Mouse (Mus musculus): ENCODE results near the gene Dmc1.
A peak's percentile ranks its signal among the peaks of the same experiment; 100 is the strongest.

Dmc1 gene

DNA sequence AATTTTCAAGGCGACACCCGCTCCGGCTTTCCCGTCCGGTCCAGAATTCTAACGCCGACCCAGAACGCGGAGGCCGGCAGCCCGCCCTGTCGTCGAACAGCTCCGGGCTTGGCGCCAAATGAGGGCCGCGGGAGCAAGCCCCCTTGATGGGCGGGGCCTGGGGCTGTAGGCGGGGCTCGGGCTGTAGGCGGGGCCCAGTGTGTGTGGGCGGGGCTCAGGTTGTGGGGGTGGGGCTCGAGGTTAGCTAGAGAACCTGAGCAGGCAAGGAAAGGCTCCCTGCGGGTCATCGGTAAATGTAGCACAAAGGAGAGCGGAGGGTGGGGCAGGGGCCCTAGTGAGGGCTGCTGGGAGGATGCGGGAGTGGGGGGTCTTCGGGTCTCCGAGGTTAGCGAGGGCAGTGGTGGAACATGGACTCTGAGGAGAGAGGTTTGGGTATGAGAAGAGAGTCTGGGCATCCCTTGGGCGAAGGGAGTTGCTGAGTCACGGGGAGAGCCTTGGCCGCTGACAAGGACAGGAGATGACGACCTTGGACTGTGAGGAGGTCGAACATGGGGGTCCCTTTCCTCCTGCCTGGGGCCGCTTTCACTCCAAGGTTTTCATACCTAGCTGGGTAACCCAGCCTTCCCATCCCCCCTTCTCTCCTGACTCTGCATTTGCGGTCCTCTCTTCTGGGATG, at the start of gene Dmc1:
TSS of gene Dmc1 (minus strand) at position 120 of the 676 bp plus-strand sequence.
- peak; percentile 66 for DNase-seq

DNA sequence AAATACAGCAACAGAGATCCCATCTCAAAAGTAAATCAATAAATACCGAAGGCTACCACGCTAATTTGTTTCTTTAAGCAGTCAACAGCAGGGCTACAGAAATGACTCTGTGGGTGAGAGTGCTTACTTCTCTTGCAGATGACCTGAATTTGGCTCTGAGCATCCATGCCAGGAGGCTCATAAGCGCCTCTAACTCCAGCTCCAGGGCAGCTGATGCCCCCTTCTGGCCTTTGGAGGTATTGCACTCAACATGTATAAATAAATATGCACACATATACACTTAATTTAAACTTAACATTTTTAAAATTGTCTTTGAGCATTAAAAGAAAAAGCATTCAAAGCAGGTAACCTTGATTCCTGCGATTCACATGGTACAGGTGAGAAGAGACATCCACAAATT, 46.6 kb upstream of the Dmc1 start:
- peak; percentile 21 for DNase-seq

- DNase-seq: peak; percentile 30
These were observed 45.7 kb upstream of the Dmc1 start for GRCm38 (mm10) chr15:79650569-79650968.

GRCm38 (mm10) chr15:79648130-79648529, 43.2 kb upstream of the Dmc1 start:
- no peak for DNase-seq

GRCm38 (mm10) chr15:79645483-79645882, 40.6 kb upstream of the Dmc1 start:
- no peak for DNase-seq

DNA sequence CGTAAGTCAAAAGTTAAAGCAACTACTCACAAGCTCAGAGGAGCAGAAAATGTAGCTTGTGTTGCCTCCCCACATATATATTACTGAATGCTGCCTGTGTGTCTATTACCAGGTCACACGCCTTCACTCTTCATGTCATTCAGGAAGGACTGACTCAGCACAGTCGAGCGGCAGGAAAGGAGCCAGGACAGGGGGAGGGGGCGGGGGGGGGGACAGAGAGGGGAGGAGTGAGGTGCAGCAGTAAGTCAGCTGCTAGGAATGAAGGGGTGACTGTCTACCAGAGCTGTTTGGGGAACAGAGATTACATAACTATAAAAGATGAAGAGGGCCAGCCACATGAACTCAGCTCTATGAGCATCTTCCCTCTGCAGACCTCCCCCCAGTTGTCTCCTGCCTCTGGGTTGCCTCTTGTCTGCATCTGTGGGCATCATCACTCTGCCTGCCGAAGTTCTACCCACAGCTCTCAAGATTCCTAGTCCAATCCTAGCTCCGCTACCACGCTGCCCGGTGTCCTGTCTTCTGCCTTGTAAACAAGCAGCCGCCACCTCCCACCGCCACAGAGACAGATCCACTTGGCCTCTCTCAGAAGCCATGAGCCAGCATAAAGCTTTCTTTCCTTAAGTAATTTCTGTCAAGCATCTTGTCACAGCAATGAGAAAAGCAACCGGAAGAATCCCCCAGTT, 36.4 kb upstream of the Dmc1 start:
- DNase-seq: no peak

- DNase-seq: no peak
These were observed 25.6 kb upstream of the Dmc1 start for GRCm38 (mm10) chr15:79630471-79630870.

- peak; percentile 28 for DNase-seq
These were observed 15.0 kb upstream of the Dmc1 start for GRCm38 (mm10) chr15:79619770-79620414.

DNA sequence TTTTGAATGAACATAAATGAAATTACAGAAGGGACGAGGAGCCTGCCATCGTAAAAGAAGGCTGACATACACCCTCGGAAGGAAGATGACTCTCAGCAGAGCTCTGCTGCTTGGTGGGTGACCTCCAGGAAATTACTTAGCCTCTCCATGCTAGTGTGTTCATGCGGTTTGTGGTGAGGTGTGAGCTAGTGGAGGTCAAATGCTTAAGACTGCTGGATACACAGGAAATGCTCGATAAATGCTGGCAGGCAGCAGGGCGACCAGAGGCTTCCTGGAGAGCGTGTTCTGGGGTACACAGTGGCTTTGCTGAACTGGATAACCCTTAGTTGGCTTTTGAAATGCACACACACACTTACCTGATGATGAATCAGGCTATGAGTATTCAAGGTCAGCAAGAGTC, 13.5 kb upstream of the Dmc1 start:
- DNase-seq: no peak

DNA sequence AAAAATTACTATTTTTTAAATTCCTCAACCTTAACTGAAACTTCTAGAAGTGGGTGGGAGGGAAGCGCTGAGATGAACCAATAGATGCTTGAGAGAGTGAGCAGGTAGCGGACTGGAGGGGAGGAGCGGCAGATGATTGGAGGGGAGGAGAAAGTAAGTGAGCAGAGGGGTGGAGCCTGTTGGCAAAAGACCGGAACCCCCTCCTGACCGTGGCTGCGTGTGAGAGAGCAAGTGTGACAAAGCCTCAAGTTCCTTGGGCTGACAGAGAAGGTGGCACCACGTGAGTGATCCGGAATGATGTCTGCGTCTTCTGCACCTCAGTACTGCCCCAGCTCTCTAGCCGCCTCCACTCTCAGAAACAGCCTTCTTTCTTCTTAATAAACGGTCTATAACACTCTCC, 12.2 kb upstream of the Dmc1 start:
- no peak for DNase-seq

DNA sequence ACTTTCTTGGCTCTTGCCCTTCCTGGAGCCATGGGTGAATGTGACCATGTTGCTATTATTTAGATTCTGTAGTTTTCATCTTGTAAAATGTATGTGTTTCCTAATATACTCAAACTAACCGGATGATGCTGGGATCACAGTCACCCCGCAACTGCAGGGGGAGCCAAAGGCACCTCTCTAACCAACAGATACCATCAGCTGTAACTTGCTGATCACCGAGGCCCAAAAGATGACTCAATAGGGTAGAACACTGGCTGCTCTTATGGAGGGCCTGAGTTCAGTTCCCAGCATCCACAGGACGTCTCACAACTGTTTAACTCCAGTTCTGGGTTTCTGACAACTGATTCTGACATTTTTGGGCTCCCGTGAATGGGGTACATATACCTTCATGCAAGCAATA, 11.8 kb upstream of the Dmc1 start:
- no peak for DNase-seq

GRCm38 (mm10) chr15:79615501-79615900, 10.6 kb upstream of the Dmc1 start:
- no peak for DNase-seq

- DNase-seq: no peak
These were observed 4.3 kb upstream of the Dmc1 start for GRCm38 (mm10) chr15:79609226-79609625.

DNA sequence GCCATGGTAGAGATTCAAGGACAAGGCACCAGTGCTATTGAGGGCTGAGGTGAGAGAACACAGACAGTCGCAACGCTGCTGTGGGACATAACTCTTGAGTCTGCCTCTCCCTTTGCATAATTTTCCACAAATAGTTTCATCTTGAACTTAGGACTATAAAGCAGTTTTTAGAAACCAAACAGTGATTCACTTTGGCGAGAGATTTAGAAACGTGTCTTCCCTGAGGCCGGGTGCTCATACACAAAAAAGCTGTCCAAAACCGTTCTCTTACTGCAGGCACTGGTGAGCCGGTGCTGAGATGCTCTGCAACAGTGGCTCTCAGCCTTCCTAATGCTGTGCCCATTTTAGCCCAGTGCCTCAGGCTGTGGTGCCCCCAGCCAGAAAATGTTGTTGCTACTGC, 3.3 kb upstream of the Dmc1 start:
- no peak for DNase-seq

GRCm38 (mm10) chr15:79607757-79608156, 2.8 kb upstream of the Dmc1 start:
- peak; percentile 30 for DNase-seq

- no peak for DNase-seq
These were observed 1.3 kb upstream of the Dmc1 start for GRCm38 (mm10) chr15:79606161-79606560.

- no peak for DNase-seq
These were observed 4.7 kb downstream of the Dmc1 start for GRCm38 (mm10) chr15:79600176-79600575.

GRCm38 (mm10) chr15:79598715-79599114, 6.2 kb downstream of the Dmc1 start:
- DNase-seq: no peak

- no peak for DNase-seq
These were observed 23.3 kb downstream of the Dmc1 start for GRCm38 (mm10) chr15:79581581-79581980.

- no peak for DNase-seq
These were observed 27.1 kb downstream of the Dmc1 start for GRCm38 (mm10) chr15:79577671-79578426.

- no peak for DNase-seq
These were observed 28.0 kb downstream of the Dmc1 start for GRCm38 (mm10) chr15:79576947-79577346.

- no peak for DNase-seq
These were observed 29.2 kb downstream of the Dmc1 start for GRCm38 (mm10) chr15:79575543-79576222.

DNA sequence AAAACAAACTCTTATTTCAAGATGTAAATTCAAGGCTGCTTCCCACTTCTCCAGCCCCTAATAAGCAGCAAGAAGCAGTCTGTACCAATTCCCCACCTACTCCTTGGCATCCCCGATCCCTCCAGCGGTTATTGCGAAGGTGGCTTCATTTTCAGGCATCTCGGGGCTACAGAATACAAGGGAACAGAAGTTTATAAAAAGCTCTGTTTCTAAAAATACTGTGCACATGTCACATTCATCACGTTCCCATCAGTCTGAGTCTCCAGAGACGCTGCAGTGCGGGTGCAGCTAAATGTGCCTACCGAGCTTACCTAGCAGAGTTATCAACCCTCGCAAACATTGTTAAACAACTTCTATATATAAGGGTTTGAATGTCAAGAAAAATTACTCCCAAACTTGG, 42.5 kb downstream of the Dmc1 start:
- no peak for DNase-seq
